Mouse (Mus musculus) neutrophil, adult 83 days (primary cell): ENCODE results near the gene Paics. TPM values are rescaled to one million over a fixed set of nuclear protein-coding genes. Genes with fewer than 3 reads are reported as not detected.

Source experiments
- total RNA-seq, 2 experiments: library from RNA; stranded (reverse); gene quantifications; one replicate each; pipeline ENCODE4 v1.2.4; 2023

Gene Paics
- 10 to 100 TPM; 63.3 to 80.1 TPM for total RNA-seq

GRCm38 (mm10) chr5:76951106-76952027 is at the start of gene Paics, which contains the start of gene Ppat:
Gene Paics, plus strand, starts transcription at chr5:76951307.
Gene Ppat, minus strand, starts transcription at chr5:76951578.

GRCm38 (mm10) chr5:76905405-76906154 is 45.5 kb upstream of the Paics start, which contains the start of gene Aasdh:
Gene Aasdh, minus strand, starts transcription at chr5:76905514.

DNA sequence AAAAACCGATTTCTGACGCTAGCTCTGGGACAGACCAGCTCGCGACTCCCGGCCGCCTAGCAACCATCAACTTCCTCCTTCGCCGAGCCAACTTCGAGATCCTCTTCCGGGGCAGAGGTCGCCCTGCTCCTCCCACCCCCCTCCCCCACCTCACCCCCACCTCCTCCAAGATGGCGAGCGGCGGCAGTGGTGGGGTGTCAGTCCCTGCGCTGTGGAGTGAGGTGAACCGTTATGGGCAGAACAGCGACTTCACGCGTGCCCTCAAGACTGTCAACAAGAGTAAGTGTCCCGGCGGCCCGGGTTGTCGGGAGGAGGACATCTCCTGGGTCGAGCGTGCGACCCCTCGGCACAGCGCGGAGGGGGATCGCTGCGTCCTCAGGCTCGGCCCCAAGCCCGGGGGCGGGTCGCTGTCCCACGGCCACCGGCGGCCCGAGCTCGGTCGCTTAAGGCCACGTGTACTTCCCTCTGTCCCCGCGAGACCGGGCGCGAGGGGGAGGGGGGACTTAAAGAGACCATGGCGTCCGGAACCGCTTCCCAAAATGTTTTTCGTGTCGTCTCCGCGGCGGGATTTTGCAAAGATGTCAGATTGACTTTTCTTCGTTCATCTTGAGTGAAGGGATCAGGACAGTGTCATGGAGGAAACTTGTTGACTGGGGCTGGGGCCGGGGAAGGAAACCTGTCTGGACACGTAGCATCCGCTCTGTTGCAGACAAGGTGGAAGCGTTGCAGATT is 23.6 kb downstream of the Paics start, which contains the start of gene Srp72:
Gene Srp72 (plus strand): TSS at position 130 of the 732 bp plus-strand sequence.

GRCm38 (mm10) chr5:77004051-77004821 is 53.1 kb downstream of the Paics start, which contains the start of gene Arl9:
Gene Arl9, plus strand, starts transcription at chr5:77004055.

DNA sequence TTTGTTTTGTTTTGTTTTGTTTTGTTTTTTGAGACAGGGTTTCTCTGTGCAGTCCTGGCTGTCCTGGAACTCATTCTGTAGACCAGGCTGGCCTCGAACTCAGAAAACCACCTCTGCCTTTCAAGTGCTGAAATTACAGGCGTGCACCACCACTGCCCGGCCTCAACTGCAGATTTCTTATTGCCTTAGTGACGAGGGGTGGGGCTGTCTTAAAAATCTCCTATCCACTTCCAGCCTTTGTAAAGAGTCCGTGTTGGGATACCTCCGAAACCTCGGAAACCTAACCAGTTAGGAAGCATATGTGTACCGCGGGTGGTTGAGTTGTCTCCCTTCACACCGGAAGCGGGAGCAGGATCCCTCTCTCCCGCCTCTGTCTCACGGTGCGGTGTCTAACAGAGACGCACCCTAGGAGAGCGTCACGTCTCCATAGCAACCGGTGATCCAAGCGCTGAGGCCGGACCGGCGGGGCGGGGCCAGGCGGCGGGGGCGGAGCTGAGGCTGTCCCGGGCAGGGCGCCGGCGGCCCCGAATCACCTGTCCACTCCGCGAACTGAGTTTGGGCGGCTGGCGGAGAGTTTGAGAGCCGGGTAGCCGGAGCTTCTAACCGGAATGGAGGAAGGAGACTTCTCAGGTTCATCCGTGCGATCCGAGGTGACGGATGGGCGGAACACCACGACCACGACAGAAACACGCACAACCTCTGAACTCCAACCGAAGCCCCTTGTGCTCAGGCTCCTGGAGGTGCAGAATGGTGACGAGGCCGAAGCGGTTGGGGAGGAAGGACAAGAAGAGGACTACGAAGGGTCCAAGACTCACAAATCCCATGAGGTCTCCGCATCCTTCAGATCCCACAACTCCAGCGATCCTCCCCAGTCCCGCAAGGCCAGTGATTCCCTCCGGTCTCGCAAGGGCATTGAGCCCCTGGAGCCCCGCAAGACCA is 64.7 kb downstream of the Paics start, which contains the start of gene Thegl:
Gene Thegl (plus strand): TSS at position 480 of the 939 bp plus-strand sequence.

Other genes with a start within 250 kb of the Paics start
- 10 to 100 TPM in 1 of 2 experiments, 1 to 10 TPM in 1; 7.2 to 15.0 TPM for gene Aasdh, start 45.8 kb upstream of the Paics start, total RNA-seq
- gene Ppat, start 271 bp downstream of the Paics start, total RNA-seq = 10 to 100 TPM in 1 of 2 experiments, 1 to 10 TPM in 1; 8.0 to 10.7 TPM
- gene Srp72, start 23.4 kb downstream of the Paics start, total RNA-seq = 10 to 100 TPM; 72.1 to 72.5 TPM
- gene Arl9, start 52.7 kb downstream of the Paics start, total RNA-seq = not detected
- gene Thegl, start 64.7 kb downstream of the Paics start, total RNA-seq = under 1 TPM; 0.46 to 0.50 TPM
- gene Hopx, start 163.8 kb downstream of the Paics start, total RNA-seq = 10 to 100 TPM; 39.3 to 41.7 TPM